Mouse (Mus musculus): ENCODE data around the gene Rrbp1.

Rrbp1 gene

DNA sequence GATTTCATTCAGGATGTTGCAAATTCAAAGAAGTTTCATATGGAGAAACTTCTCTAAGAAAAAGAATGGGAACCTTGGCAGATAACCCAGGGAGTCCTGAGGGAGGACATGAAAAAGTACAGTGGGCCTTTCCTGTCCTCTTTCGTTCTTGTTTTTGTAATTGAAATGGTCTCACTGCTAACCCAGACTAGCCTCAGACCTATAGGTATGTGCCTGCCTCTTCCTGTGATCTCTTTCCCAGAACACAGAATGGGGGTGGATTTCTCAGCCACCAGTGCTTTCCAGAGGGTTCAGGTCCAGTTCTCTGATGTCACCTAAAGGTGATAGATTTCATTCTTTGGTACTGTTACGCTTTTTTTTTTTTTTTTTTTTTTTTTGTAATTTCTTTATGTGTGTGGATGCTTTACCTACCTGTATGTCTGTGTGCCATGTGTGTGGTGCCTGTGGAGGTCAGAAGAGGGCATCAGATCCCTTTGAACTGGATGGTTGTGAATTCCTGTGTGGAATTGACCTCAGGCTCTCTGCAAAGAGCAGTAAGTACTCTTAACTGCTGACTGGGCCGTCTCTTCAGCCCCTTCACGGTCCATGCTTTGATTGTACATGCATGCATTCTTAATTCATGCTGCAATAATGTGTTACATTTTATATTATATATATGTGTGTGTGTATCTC, 92.1 kb downstream of the Rrbp1 start:
- in situ Hi-C loops (cut with MboI, MseI) = loop anchor here (5.0 kb wide), 1 partner anchor 82 kb away; no protein-coding TSS in a partner anchor

DNA sequence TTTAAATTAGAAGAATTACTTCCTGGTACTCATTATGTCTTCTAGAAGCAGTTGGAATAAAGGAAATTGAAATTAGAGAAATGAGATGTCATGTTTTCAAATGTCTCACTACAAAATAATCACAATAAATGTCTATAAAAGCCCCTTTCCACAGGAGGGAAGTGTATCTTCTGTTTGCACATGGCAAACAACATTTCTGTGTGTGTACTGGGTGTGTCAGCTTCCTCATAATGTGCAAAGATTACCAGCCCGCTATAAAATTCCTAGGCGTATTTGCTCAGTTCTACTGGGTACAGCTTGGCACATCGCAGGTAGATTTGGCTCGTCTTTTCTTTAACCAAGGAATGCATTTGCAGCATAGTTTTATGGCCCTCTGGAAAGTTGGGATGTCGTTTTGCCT, 93.4 kb downstream of the Rrbp1 start:
- in situ Hi-C loops (cut with MboI, MseI) = loop anchor here (5.0 kb wide), 1 partner anchor 80 kb away; no protein-coding TSS in a partner anchor

DNA sequence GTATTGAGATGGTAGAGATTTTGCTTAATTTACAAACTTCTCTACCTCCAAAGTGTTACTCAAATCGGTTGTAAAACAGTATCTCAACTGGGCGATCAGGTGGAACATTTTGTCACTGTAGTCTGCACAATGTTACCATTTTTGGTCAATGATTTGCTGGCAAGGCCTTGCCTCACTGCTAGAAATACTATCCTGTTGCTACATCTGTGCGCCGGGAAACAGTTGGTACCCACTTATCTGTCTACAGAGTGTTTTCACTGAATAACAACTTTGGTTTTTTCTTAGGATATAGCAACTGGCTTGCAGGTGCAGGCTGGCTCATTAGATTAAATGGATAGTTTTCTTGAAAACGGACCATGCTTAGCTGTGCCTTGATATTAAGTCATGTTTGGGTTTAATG, 94.8 kb downstream of the Rrbp1 start:
- in situ Hi-C loops (cut with MboI, MseI) = loop anchor here (5.0 kb wide), 1 partner anchor 79 kb away; no protein-coding TSS in a partner anchor

DNA sequence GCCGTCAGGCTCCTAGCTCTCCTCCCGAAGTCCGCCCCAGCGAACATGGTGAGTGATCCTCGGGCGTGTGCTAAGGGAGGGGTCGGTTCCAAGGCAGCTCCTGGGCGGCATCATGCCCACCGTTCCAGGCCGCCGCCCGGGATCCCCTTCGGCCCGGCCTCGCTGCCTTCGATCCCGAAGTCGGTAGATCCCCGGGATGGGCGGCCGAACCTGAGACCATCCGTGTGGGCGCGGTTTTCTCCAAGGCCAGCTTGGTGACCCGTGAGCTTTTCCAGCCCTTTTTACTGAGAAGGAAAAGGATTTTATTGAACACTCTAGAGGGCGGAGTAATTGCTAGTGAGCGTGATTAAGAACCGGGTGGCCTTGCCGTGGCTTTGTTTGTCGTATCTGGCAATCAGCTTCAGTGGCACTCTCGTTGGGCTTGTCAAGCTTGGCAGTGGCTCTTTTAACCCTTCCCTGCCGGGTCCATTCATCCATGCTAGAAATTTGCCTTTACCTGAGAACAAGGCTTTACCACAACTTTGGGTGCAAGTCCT, 95.4 kb downstream of the Rrbp1 start:
- in situ Hi-C loops (cut with MboI, MseI) = loop anchor here (5.0 kb wide), 1 partner anchor 78 kb away; no protein-coding TSS in a partner anchor

DNA sequence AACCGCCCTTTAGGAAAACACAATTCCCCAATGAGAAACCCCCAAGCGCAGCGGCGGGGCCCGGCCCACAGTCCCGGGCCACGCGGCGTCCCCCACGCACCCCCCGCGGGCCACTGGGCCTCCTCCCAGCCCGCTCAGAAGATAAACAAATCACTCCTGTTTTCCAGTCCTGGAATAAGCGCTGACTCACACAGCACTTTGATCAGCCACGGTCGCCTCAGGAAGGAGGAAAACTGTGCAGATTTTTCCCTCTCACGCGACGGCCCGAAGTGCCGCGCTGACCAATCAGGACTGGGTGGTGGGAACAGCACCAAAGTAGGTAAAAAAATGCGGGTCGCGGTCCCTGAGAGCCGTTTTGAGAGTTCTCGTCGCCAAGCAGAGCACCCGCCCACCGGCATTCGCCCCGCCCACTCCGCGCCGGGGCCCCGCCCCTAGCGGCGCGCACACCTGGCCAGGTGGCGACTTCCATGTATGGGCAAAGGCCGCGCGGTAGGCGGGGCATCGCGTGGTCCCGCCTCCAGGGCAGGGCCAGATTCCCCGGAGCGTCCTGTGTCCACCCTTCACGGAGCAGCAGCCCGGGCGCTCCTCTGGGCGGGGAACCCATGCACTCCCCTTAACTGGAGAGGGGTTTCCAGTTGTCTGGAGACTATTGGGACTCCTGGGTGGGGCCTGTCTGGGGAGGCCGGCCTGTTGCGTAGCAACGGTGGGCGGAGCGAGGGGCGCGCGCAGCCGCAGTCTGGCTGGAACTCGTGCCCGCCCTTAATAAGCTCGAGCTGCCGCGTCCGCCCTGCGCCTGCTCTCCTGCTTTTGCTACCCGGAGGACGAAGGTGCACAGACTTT, 96.1 kb downstream of the Rrbp1 start, which contains the start of gene Dstn:
TSS of gene Dstn (plus strand) at position 561 of the 840 bp plus-strand sequence.
- in situ Hi-C loops (cut with MboI, MseI) = loop anchor here (5.0 kb wide), 2 partner anchors 78 to 102 kb away; no protein-coding TSS in a partner anchor

DNA sequence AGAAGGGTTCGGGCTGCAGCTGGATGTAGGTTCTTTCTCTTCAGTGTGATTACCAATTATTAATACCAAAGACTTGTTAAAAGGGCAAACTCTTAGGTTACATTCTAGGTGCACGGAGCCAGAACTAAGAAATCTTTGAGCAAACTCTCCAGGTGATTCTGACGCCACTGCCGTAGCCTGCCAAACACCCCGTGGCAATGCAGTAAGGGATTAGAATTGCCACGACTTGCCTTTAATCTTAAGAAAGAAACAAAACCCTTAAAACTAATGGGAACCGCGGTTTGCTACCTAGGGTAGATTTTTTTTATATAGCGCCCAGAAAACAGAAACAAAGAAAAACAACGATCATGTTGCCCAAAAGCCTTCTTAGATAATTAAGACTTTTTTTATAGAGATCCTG, 96.8 kb downstream of the Rrbp1 start:
- in situ Hi-C loops (cut with MboI, MseI) = loop anchor here (5.0 kb wide), 1 partner anchor 103 kb away; no protein-coding TSS in a partner anchor

DNA sequence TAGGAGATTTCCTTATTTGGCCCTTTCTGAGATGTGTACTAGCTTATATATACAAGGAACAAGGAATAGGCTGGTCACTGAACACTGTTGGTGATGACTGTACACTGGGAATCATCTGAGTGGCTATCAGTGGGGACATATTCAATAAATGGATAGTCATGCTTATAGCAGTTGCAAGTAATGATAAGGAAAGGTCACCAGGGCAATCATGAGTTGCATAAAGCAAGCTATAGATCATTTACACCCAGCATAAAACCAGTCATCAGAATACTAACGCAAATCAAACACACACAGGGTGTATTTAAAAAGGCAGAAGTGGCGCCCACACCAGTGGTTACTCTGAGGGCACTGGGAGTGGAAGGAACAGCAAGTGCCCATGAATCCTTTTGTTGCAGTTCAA, 98.9 kb downstream of the Rrbp1 start:
- in situ Hi-C loops (cut with MboI, MseI) = loop anchor here (5.0 kb wide), 1 partner anchor 105 kb away; no protein-coding TSS in a partner anchor

DNA sequence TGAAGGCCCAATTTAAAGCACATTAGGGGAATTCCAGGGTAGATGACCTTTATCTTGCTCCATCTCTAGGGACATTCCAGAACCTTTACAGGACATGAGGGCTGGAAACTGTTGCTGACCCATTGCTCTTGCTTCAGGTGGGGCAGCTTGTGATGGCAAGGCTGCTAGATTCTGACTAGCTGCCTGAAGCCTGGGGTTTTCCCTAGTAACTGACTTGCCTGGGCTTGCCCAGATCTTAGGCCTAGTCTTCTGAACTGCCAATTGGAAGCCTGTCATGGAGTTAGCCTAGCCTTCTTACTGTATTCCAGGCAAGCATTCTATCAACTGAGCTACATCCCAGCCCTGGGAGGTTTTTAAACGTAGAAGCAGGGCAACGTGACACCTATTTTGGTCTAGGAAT, 101.8 kb downstream of the Rrbp1 start:
- in situ Hi-C loops (cut with MboI, MseI) = no loop called here

DNA sequence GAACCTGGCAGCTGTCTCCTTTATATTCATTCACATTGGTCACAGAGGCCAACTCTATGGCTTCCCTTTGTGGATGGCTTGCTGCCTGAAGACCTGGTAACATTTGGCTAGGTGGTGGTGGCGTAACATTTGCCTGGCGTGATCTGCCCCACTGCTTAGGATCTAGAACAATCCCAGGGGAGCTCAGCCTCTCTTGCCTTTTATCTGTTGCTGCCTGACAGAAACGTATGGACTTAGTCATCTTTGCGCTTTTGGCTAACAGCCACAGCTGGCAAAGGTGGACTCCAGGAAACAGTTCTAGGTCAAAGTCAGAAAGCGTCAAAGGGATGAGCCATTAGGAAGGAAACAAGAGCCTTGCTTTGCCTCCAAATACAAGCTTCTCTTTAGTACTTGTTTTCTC, 106.2 kb downstream of the Rrbp1 start:
- in situ Hi-C loops (cut with MboI, MseI) = no loop called here

DNA sequence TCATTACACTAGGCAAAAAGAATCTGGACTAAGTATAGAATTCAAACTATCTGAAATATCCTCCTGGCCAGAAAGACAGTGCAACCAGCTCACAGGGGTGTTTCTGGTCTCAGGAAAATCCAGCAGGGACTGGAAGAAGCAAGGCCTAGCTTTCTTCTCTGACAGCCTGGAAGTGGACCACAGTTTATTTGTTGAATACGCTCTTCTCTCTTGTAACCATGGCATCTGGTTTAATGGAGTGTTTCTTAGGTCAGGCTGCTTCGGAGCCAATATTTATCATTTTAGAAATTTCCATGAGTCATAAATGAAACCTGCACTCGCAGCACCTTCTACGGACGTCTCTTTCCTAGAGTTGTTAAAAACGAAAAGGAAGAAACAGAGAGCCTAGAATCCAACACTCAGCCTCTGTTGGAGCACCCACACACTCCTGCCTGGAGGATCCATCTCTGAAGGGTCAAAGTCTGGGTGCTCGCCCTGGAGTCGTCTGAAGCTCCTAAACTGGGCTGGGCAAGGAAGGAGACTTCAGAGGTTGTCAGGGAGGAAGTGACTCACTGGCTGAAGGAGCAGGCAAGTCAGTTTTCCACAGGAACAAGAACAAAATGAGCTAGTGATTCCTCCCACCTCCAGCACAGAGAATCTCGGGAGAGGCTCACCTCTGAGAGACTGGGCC, 107.6 kb downstream of the Rrbp1 start:
- in situ Hi-C loops (cut with MboI, MseI) = no loop called here

DNA sequence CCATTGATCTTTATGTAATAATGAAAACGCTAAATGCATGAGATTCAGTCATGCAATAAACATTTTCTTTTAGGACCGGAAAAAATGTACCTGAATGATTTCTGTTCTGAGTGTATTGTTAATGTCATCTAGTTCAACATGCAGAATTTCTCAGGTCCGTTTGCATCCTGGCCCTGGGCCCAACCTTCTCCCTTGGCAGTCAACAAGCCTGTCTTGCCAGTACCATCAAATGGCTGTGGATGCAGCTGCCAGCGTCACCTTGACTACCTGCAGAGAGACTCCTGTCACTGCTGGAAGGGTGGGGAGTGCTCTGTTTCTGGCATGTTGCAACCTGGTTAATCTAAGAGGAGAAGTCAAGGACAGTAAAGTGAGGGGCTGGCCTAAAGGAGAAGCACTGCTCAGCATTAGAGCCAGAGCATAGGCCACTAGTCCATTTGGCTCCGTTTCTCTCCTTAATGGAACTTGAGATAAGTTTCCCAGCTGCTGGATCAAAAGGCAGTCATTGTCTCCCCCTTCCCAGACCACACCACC, 110.2 kb downstream of the Rrbp1 start:
- in situ Hi-C loops (cut with MboI, MseI) = no loop called here

DNA sequence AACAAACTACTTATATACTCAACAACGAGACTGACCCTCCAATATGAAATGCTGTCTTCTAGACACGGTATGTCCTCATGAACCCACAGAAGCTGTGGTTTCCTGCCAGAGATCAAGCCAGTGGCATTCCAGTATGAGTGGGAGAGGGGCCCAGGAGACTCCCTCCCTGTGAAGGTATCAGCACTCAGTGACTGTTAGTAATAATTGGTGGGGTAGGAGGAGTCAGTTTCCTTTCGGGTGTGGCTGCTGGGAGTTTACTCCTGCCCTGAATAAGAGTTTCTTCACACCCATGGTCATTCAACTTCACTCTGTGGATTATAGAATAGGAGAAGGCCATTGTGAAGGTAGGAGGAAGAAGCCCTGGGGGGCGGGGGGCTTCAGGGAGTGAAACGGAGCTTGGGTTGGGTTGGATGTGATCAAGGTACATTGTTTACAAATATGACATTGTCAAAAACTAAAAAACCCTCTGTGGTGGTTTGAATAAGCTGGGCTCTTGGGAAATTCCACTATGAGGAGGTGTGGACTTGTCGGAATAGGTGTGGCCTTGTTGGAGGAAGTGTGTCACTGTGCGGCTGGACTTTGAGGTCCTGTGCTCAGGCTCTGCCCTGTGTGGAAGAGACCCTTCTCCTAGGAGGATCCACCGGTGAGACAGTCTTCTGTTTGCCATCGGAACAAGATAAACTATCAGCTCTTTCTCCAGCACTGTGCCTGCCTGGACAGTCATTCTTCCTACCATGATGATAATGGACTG, 111.4 kb downstream of the Rrbp1 start:
- in situ Hi-C loops (cut with MboI, MseI) = no loop called here
